Comparison of ENCODE assay signal across 8 mouse cellular contexts in genomic region chr6:125098513-125098912, GRCm38 (mm10). TPM values are rescaled to one million over a fixed set of nuclear protein-coding genes. Genes with fewer than 3 reads are reported as not detected.
A peak's percentile ranks its signal among the peaks of the same experiment; 100 is the strongest.
DNase-seq lines count a peak whose midpoint lies in the region; ATAC-seq and TF ChIP-seq lines count a peak whose summit lies in the region.

No protein-coding gene starts in this region.

- TF ChIP-seq CTCF in left cerebral cortex, adult 2 months (IDR thresholded peaks at IDR 0.05): no peak
- no peak for TF ChIP-seq CTCF in midbrain, postnatal 0 days (IDR thresholded peaks at IDR 0.05)

- DNase-seq in left cerebral cortex, adult 2 months (ENCODE audit: extremely low spot score in 1 of 2, low spot score in 2 of 2): no peak
- no peak for DNase-seq in left cerebral cortex, postnatal 25 days (ENCODE audit: low spot score in 2 of 2)
- DNase-seq in embryonic facial prominence, embryonic 10.5 days (ENCODE audit: low spot score): no peak
- DNase-seq in hindbrain, embryonic 14.5 days (ENCODE audit: low spot score): no peak
- no peak for DNase-seq in midbrain, postnatal 0 days (ENCODE audit: low spot score)
- DNase-seq in layer of hippocampus, adult 11-12 months (ENCODE audit: low spot score): no peak
- DNase-seq in right cerebral cortex, postnatal 36 days (ENCODE audit: low spot score in 2 of 2): no peak
- DNase-seq in kidney, adult 8-10 months: no peak

- H3K4me1 ChIP-seq in embryonic facial prominence, embryonic 10.5 days: peaks cover 59% of the 10 kb centered on the region
- H3K4me1 ChIP-seq in hindbrain, embryonic 14.5 days (replicated peaks; ENCODE audit: control insufficient read depth, insufficient read depth, low read length): peaks cover 33% of the 10 kb centered on the region
- peaks cover 23% of the 10 kb centered on the region for H3K4me1 ChIP-seq in midbrain, postnatal 0 days (ENCODE audit: insufficient read depth, low read length)

- WGBS in embryonic facial prominence, embryonic 10.5 days: 67% methylated on average over 3 of the region's 3 CpGs
- 51% methylated on average over 3 of the region's 3 CpGs for WGBS in hindbrain, embryonic 14.5 days
- WGBS in midbrain, postnatal 0 days: 53% methylated on average over 3 of the region's 3 CpGs

- H3K27ac ChIP-seq in left cerebral cortex, adult 2 months: peak overlapping the region; percentile 99
- H3K27ac ChIP-seq in embryonic facial prominence, embryonic 10.5 days (replicated peaks): peak overlapping the region; percentile 58
- H3K27ac ChIP-seq in hindbrain, embryonic 14.5 days: 0 out of 2 replicates have a peak overlapping the region, but pooled peaks have one; percentile 20
- no peak overlapping the region; the same call in 1 of the 2 replicates for H3K27ac ChIP-seq in midbrain, postnatal 0 days (ENCODE audit: low read depth, low read length)

- intact Hi-C loops in left cerebral cortex, adult 2 months (cut with DNase I): loop anchor here (5.0 kb wide), 1 partner anchor 69 kb away; the partner anchor contains the start of gene Gapdh
- intact Hi-C loops in left cerebral cortex, postnatal 25 days (cut with DNase I): loop anchor here (5.0 kb wide), 1 partner anchor 181 kb away; no protein-coding TSS in a partner anchor

- H3K9me3 ChIP-seq in embryonic facial prominence, embryonic 10.5 days: no peaks in the 10 kb centered on the region
- H3K9me3 ChIP-seq in hindbrain, embryonic 14.5 days (ENCODE audit: control insufficient read depth, low read length): no peaks in the 10 kb centered on the region
- H3K9me3 ChIP-seq in midbrain, postnatal 0 days (ENCODE audit: low read length): no peaks in the 10 kb centered on the region

- H3K4me3 ChIP-seq in left cerebral cortex, adult 2 months: peak overlapping the region; percentile 96
- peak overlapping the region; percentile 100 for H3K4me3 ChIP-seq in embryonic facial prominence, embryonic 10.5 days
- H3K4me3 ChIP-seq in hindbrain, embryonic 14.5 days (replicated peaks; ENCODE audit: low read length): peak overlapping the region; percentile 84
- peak overlapping the region; percentile 97 for H3K4me3 ChIP-seq in midbrain, postnatal 0 days (ENCODE audit: low read depth, low read length)

- no peaks in the 10 kb centered on the region for H3K27me3 ChIP-seq in embryonic facial prominence, embryonic 10.5 days (replicated peaks; ENCODE audit: low read depth, poor library complexity, severe bottlenecking)
- H3K27me3 ChIP-seq in hindbrain, embryonic 14.5 days (ENCODE audit: control insufficient read depth, insufficient read depth, low read length): no peaks in the 10 kb centered on the region
- no peaks in the 10 kb centered on the region for H3K27me3 ChIP-seq in midbrain, postnatal 0 days (ENCODE audit: insufficient read depth, low read length)

- ATAC-seq in hindbrain, embryonic 14.5 days (ENCODE audit: low FRiP score): no peak
- ATAC-seq in midbrain, postnatal 0 days (ENCODE audit: low FRiP score): no peak

- H3K36me3 ChIP-seq in embryonic facial prominence, embryonic 10.5 days (replicated peaks): peaks cover 64% of the 10 kb centered on the region
- H3K36me3 ChIP-seq in hindbrain, embryonic 14.5 days (replicated peaks; ENCODE audit: control insufficient read depth, insufficient read depth): peaks cover 52% of the 10 kb centered on the region
- peaks cover 44% of the 10 kb centered on the region for H3K36me3 ChIP-seq in midbrain, postnatal 0 days (ENCODE audit: insufficient read depth, low read length)

- H3K9ac ChIP-seq in hindbrain, embryonic 14.5 days: peak overlapping the region; percentile 92
- peak overlapping the region; percentile 92 for H3K9ac ChIP-seq in midbrain, postnatal 0 days (replicated peaks; ENCODE audit: low read length, poor library complexity, severe bottlenecking)

- peak overlapping the region; percentile 81 for H3K4me2 ChIP-seq in hindbrain, embryonic 14.5 days (replicated peaks)
- H3K4me2 ChIP-seq in midbrain, postnatal 0 days (ENCODE audit: low read depth, low read length, poor library complexity, severe bottlenecking): peak overlapping the region; percentile 91

RNA-seq across cellular contexts. Expression of gene Chd4, which starts 2.7 kb away (rescaled TPM):
- total RNA-seq in left cerebral cortex, adult 2 months (2021): 100 to 1,000 TPM; 166 to 171 TPM
- total RNA-seq in left cerebral cortex, postnatal 25 days (2021): 100 to 1,000 TPM; 154 to 161 TPM
- 102 and 105 TPM in 2 replicates for polyA plus RNA-seq in embryonic facial prominence, embryonic 10.5 days (2016; fragmentation: Nextera tagmentation; extraction: Ambion mirVana)
- polyA plus RNA-seq in hindbrain, embryonic 14.5 days (2014; fragmentation: Nextera tagmentation; extraction: Ambion mirVana): 68.5 and 78.0 TPM in 2 replicates
- total RNA-seq in midbrain, postnatal 0 days (2014; rRNA removed): 117 and 133 TPM in 2 replicates
- 72.9 and 89.1 TPM in 2 replicates for polyA plus RNA-seq in midbrain, postnatal 0 days (2015; fragmentation: Nextera tagmentation; extraction: Ambion mirVana)

RNA-seq across cellular contexts. Expression of gene Lpar5, which starts 30.8 kb away (rescaled TPM):
- total RNA-seq in left cerebral cortex, adult 2 months (2021): under 1 TPM; 0.50 to 0.68 TPM
- total RNA-seq in left cerebral cortex, postnatal 25 days (2021): under 1 TPM; 0.60 to 0.96 TPM
- polyA plus RNA-seq in embryonic facial prominence, embryonic 10.5 days (2016; fragmentation: Nextera tagmentation; extraction: Ambion mirVana): 0.10 and 0.21 TPM in 2 replicates
- polyA plus RNA-seq in hindbrain, embryonic 14.5 days (2014; fragmentation: Nextera tagmentation; extraction: Ambion mirVana): 0.50 and 0.51 TPM in 2 replicates
- total RNA-seq in midbrain, postnatal 0 days (2014; rRNA removed): 0.90 and 1.7 TPM in 2 replicates
- polyA plus RNA-seq in midbrain, postnatal 0 days (2015; fragmentation: Nextera tagmentation; extraction: Ambion mirVana): 0.52 and 0.71 TPM in 2 replicates

RNA-seq across cellular contexts. Expression of gene Nop2, which starts 33.2 kb away (rescaled TPM):
- 10 to 100 TPM; 28.1 to 32.1 TPM for total RNA-seq in left cerebral cortex, adult 2 months (2021)
- total RNA-seq in left cerebral cortex, postnatal 25 days (2021): 10 to 100 TPM; 27.1 to 28.0 TPM
- polyA plus RNA-seq in embryonic facial prominence, embryonic 10.5 days (2016; fragmentation: Nextera tagmentation; extraction: Ambion mirVana): 94.1 and 99.4 TPM in 2 replicates
- polyA plus RNA-seq in hindbrain, embryonic 14.5 days (2014; fragmentation: Nextera tagmentation; extraction: Ambion mirVana): 40.3 and 48.4 TPM in 2 replicates
- total RNA-seq in midbrain, postnatal 0 days (2014; rRNA removed): 34.5 and 45.8 TPM in 2 replicates
- 41.4 and 42.6 TPM in 2 replicates for polyA plus RNA-seq in midbrain, postnatal 0 days (2015; fragmentation: Nextera tagmentation; extraction: Ambion mirVana)

RNA-seq across cellular contexts. Expression of gene Iffo1, which starts 46.5 kb away (rescaled TPM):
- 10 to 100 TPM; 64.6 to 67.1 TPM for total RNA-seq in left cerebral cortex, adult 2 months (2021)
- 10 to 100 TPM; 52.7 to 63.0 TPM for total RNA-seq in left cerebral cortex, postnatal 25 days (2021)
- 11.0 and 11.1 TPM in 2 replicates for polyA plus RNA-seq in embryonic facial prominence, embryonic 10.5 days (2016; fragmentation: Nextera tagmentation; extraction: Ambion mirVana)
- polyA plus RNA-seq in hindbrain, embryonic 14.5 days (2014; fragmentation: Nextera tagmentation; extraction: Ambion mirVana): 18.2 and 19.0 TPM in 2 replicates
- total RNA-seq in midbrain, postnatal 0 days (2014; rRNA removed): 33.3 and 33.9 TPM in 2 replicates
- polyA plus RNA-seq in midbrain, postnatal 0 days (2015; fragmentation: Nextera tagmentation; extraction: Ambion mirVana): 19.0 and 20.4 TPM in 2 replicates

RNA-seq across cellular contexts. Expression of gene Acrbp, which starts 49.0 kb away (rescaled TPM):
- 10 to 100 TPM; 12.2 to 18.4 TPM for total RNA-seq in left cerebral cortex, adult 2 months (2021)
- total RNA-seq in left cerebral cortex, postnatal 25 days (2021): 10 to 100 TPM in 1 of 2 experiments, 1 to 10 TPM in 1; 8.4 to 12.3 TPM
- polyA plus RNA-seq in embryonic facial prominence, embryonic 10.5 days (2016; fragmentation: Nextera tagmentation; extraction: Ambion mirVana): 15.9 and 17.8 TPM in 2 replicates
- 17.1 and 18.7 TPM in 2 replicates for polyA plus RNA-seq in hindbrain, embryonic 14.5 days (2014; fragmentation: Nextera tagmentation; extraction: Ambion mirVana)
- 6.9 and 12.6 TPM in 2 replicates for total RNA-seq in midbrain, postnatal 0 days (2014; rRNA removed)
- 7.2 and 7.8 TPM in 2 replicates for polyA plus RNA-seq in midbrain, postnatal 0 days (2015; fragmentation: Nextera tagmentation; extraction: Ambion mirVana)
